Mouse (Mus musculus) limb, embryonic 10.5 days (tissue): Measurements from ENCODE around the gene Fam229a. TPM values are rescaled to one million over a fixed set of nuclear protein-coding genes. Genes with fewer than 3 reads are reported as not detected.
"Not testable (repeated sequence)": the region's sequence is repeated elsewhere in the genome, so short reads cannot be mapped to it uniquely, and the experiment has no call there.

Experiments
- DNase-seq: peaks from one replicate; pipeline ENCODE4 v3.0.0-alpha.2; 2017; ENCODE audit warnings: low spot score
- H3K27ac ChIP-seq: fragments of 300-500 bp; sonication (generic); 2 replicates; pipeline ENCODE4 v1.5.1; 2016; ENCODE audit warnings: mild to moderate bottlenecking
- H3K27me3 ChIP-seq: fragments of 300-500 bp; sonication (generic); 2 replicates; pipeline ENCODE4 v1.6.1; 2016; ENCODE audit warnings: low read depth, mild to moderate bottlenecking; ENCODE audit not compliant: poor library complexity, severe bottlenecking
- H3K36me3 ChIP-seq: fragments of 300-500 bp; sonication (generic); 2 replicates; pipeline ENCODE4 v1.6.1; 2016; ENCODE audit warnings: mild to moderate bottlenecking, moderate library complexity
- H3K4me1 ChIP-seq: fragments of 300-500 bp; sonication (generic); 2 replicates; pipeline ENCODE4 v1.6.1; 2016
- H3K4me3 ChIP-seq: fragments of 300-500 bp; sonication (generic); 2 replicates; pipeline ENCODE4 v1.5.1; 2016; ENCODE audit warnings: mild to moderate bottlenecking, moderate library complexity
- H3K9me3 ChIP-seq: fragments of 300-500 bp; sonication (generic); replicated peaks from 2 replicates; pipeline ENCODE4 v1.6.1; 2016; ENCODE audit warnings: mild to moderate bottlenecking
- WGBS: fragments of 180-500 bp; shearing (Covaris S2); methylation state at CpG from one replicate; pipeline ENCODE4 v1.1.7; 2016; 5-methylcytosine and 5-hydroxymethylcytosine counted together
- polyA plus RNA-seq: library from polyadenylated mRNA; unstranded; fragments of >200 nt; fragmentation: Nextera tagmentation; extraction: Ambion mirVana; gene quantifications from 2 replicates; pipeline ENCODE4 v1.2.1, GENCODE M21; 2016

Gene Fam229a
- not detected in 2 replicates for polyA plus RNA-seq

DNA sequence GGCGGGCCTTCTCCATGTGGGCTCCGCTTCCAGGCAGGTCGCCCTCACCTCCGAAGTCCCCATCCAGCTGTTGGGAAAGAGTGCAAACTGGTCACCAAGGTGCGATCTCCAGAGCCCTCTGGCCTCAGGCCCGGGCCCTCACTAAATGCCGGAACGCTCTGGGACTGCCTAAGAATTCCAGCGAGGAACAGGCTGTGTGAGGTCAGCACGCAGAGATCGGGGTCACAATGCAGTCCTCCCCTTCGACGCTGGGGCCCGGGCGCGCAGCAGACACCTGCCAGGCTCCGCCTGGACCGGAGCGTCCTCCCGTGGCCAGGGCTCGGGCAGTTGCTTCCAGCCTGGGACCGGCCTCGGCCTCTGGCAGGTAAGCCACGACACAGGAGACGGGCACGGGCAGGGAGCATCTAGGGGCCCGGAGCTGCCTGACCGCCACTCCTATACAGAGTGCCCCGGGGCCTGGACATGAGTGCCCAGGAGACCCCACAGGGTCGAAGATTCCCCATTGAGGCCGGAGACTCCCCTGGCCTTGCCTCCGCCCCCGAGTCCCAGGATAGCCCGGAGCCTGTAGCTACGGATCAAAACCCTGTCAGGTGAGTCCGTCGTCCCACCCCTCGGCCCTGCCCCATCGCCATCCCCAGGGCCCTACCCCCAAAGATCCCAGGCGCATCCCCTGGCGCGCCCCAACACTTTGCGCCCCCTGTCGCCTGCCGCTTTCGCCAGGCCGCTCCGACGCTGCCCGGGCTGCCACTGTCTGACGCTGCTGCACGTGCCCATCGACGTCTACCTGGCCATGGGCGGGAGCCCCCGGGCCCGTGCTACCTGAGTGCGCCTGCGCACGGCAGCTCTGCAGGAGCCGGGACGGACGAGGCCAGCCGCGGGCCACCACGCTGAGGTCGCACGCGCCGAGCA, at the start of gene Fam229a, which contains the start of gene Tssk3:
TSS of gene Fam229a (plus strand) at position 219 of the 909 bp plus-strand sequence.
TSS of gene Tssk3 (minus strand) at position 51 of the 909 bp plus-strand sequence.
- peak; percentile 61 for DNase-seq
- H3K9me3 ChIP-seq, result no peaks in the 10 kb centered on the region
- peaks cover 25% of the 10 kb centered on the region for H3K4me1 ChIP-seq
- peak within 1 kb of the TSS; percentile 49 for H3K4me3 ChIP-seq
- H3K27ac ChIP-seq, result 0 out of 2 replicates have a peak within 1 kb of the TSS, but pooled peaks have one; percentile 7
- 4% methylated on average over 70 of the region's 70 CpGs for WGBS
- H3K27me3 ChIP-seq, result peaks cover 48% of the 10 kb centered on the region
- H3K36me3 ChIP-seq, result peaks cover 30% of the 10 kb centered on the region

DNA sequence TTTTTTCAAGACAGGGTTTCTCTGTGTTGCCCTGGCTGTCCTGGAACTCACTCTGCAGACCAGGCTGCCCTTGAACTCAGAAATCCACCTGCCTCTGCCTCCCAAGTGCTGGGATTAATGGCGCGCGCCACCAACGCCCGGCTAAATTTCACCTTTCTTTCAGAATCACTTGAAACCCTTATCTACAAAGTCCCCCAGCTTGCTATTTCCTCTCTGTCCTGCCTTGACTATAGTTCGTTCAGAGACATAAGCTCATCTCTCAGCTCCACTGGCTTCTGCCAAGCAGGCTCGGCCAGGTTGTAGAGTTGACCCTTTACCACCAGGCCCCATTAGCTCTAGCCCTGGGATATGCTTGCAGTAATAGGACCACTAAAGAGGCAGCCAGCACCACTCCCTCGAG, 43.6 kb upstream of the Fam229a start:
- 87% methylated on average over 8 of the region's 8 CpGs for WGBS
- Histone ChIP-seq H3K9me3 (no peaks in the 10 kb centered on the region), H3K4me1 (peaks cover 4% of the 10 kb centered on the region; the same call in 1 of the 2 replicates), H3K36me3 (no peaks in the 10 kb centered on the region), H3K27me3 (peaks cover 12% of the 10 kb centered on the region), H3K27ac (no peak overlapping the region), H3K4me3 (no peak overlapping the region)
- DNase-seq, result no peak

DNA sequence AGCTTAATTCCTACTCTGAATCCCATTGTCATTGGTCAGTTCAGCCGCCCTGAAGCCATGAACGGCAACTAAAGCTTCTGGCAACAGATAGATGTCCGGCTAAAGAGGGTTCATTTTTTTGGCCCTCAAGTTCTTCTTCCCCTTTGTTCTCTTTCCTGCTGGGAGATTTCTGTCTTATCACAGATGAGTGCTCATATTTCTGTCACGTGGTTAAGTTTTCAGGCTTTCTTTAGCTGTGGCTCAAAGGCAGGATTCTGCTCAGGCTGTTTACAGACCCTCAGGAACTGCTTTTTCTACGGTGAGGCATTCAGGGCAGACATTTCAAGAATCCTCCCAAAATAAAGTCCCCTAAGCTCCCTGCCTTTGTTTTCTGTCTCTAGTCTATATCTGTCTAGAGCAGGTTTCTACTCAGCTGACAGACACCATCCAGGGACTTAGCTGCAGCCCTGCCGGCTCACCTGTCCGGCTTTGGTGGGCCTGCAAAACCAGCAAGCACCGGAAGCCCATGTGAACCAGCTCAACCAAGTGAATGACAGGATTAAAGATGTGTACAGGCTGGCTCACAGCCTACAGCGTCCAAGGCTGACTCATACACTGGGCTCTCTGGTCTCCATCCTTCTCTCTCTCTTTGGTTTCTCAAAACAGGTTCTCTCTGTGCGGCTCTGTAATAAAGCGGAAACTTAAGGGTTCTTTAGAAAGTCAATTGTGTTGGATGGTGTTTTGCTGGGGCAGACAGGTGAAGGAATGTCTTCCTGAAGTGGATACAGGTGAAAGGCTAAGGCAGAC, 43.0 kb upstream of the Fam229a start:
- Histone ChIP-seq H3K27me3 (peaks cover 6% of the 10 kb centered on the region), H3K9me3 (no peaks in the 10 kb centered on the region), H3K4me1 (peaks cover 4% of the 10 kb centered on the region; the same call in 1 of the 2 replicates), H3K36me3 (no peaks in the 10 kb centered on the region), H3K27ac (no peak overlapping the region), H3K4me3 (no peak overlapping the region)
- WGBS, result 90% methylated on average over 11 of the region's 11 CpGs
- DNase-seq, result no peak

DNA sequence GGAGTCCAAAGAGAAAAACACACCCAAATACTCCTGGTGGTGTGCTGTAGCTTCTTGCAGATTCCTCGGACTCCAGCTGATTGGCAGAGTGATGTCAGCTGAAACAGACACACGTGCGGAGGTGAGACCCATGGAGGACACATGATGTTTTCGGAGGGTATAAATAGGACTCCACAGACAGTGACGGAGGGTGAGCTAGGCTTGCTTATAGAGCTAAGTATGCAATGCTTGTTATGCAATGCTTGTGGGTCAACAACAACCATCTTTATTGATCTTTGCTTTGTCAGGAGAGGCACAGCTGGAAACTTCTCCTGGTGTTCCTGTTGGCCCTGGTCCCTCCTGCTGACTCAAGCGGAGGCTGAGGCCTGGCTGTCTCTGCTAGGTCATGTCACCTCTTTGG, 42.3 kb upstream of the Fam229a start:
- peaks cover 4% of the 10 kb centered on the region; the same call in 1 of the 2 replicates for H3K4me1 ChIP-seq
- H3K27me3 ChIP-seq, result no peaks in the 10 kb centered on the region
- no peaks in the 10 kb centered on the region for H3K36me3 ChIP-seq
- no peak overlapping the region for H3K4me3 ChIP-seq
- 89% methylated on average over 6 of the region's 6 CpGs for WGBS
- no peak overlapping the region for H3K27ac ChIP-seq
- DNase-seq, result no peak
- no peaks in the 10 kb centered on the region for H3K9me3 ChIP-seq

GRCm38 (mm10) chr4:129450851-129451250, 40.1 kb upstream of the Fam229a start:
- WGBS, result 90% methylated on average over 2 of the region's 2 CpGs
- Histone ChIP-seq H3K9me3 (no peaks in the 10 kb centered on the region), H3K4me1 (no peaks in the 10 kb centered on the region), H3K36me3 (no peaks in the 10 kb centered on the region), H3K27ac (no peak overlapping the region), H3K4me3 (no peak overlapping the region), H3K27me3 (no peaks in the 10 kb centered on the region)
- DNase-seq, result no peak

DNA sequence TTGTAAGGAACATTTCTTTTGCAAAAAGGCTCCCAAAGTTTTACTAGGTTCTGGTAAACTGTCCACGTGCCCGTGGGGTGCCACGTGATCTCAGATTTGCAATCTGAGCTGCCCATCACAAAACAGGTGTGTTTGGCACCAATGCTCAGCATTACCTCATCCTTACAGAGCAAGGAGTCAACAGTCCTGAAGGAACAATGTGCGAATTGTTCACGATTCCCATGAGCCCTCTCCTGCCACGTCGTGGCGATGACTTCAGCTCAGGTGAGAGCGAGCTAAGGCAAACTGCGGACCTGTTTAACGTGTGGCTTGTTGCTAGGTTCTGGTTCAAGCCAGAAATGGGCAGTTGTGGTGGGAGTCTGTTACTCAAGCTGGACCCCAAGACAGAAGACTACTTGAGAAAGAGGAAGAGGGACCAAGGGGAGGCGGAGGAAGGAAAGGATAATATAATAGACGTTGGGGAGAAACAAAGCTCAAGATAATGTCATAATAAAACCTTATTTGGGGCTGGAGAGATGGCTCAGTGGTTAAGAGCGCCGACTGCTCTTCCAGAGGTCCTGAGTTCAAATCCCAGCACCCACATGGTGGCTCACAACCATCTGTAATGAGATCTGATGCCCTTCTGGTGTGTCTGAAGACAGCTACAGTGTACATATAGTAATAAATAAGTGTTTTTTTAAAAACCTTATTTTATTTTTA, 39.4 kb upstream of the Fam229a start:
- DNase-seq, result no peak
- Histone ChIP-seq H3K4me3 (no peak overlapping the region), H3K27me3 (no peaks in the 10 kb centered on the region), H3K9me3 (no peaks in the 10 kb centered on the region), H3K36me3 (no peaks in the 10 kb centered on the region), H3K27ac (no peak overlapping the region), H3K4me1 (no peaks in the 10 kb centered on the region)
- WGBS, result 87% methylated on average over 15 of the region's 15 CpGs

DNA sequence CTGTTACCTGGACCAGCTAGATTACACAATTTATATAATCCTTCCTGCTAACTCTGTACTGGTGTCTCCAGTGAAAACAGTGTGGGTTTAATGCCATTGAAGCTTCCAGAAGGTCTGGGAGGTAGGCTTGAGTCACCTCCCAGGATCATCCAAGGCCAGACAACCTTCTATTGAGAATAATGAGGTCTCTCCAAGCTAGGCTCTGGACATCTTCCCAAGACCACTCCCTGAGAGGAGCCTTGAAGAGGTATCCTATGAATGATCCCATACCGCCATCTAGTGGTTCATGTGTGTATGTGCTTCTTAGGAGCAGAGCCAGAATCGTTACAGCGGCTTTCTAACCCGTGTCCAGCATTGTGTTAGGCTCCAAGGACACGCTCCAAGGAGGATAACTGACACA, 35.7 kb upstream of the Fam229a start:
- 6% methylated on average over 5 of the region's 5 CpGs for WGBS
- no peaks in the 10 kb centered on the region for H3K9me3 ChIP-seq

DNA sequence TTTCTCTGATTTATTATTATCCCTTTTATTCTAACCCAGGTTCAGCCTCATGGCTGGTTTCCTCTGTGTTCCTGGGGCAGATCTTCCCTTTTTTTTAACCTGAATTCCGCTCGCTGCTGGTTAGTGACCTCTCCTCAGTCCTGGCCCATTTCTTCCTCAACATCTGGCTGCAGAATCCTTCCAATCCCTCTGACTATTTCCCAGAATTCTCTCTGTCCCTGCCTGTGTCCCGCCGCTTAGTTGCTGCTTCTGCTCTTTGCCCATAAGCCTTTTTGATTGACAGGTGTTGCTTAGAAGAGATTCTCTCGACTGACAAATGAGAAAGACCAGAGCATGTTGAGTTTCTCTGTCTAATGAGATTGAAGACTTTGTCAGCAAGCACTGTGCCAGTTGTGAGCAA, 34.9 kb upstream of the Fam229a start:
- H3K4me3 ChIP-seq, result no peak overlapping the region
- no peaks in the 10 kb centered on the region for H3K27me3 ChIP-seq
- peaks cover 3% of the 10 kb centered on the region; the same call in 1 of the 2 replicates for H3K4me1 ChIP-seq
- no peaks in the 10 kb centered on the region for H3K36me3 ChIP-seq
- no peak for DNase-seq
- no peaks in the 10 kb centered on the region for H3K9me3 ChIP-seq
- 61% methylated on average over 5 of the region's 5 CpGs for WGBS
- H3K27ac ChIP-seq, result no peak overlapping the region

More for the DNA sequence above, 35.7 kb upstream of the Fam229a start:
- H3K36me3 ChIP-seq, result no peaks in the 10 kb centered on the region
- H3K27ac ChIP-seq, result no peak overlapping the region
- DNase-seq, result peak; percentile 57
- no peak overlapping the region for H3K4me3 ChIP-seq
- no peaks in the 10 kb centered on the region for H3K27me3 ChIP-seq
- H3K4me1 ChIP-seq, result no peaks in the 10 kb centered on the region

DNA sequence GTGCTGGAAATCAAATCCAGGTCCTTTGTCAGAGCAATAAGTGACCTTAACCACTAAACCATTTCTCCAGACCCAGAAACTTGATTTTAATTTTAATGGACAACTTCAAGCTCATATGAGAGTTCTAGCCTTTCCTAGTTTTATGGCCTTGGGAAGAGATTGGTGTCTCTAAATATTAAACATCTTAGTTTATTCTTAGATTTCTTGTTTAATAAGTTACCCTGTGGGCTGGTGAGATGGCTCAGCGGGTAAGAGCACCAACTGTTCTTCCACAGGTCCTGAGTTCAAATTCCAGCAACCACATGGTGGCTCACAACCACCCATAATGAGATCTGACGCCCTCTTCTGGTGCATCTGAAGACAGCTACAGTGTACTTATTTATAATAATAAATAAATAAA, 33.7 kb upstream of the Fam229a start:
- H3K27ac ChIP-seq, H3K9me3 ChIP-seq, DNase-seq, H3K4me3 ChIP-seq, H3K36me3 ChIP-seq, H3K4me1 ChIP-seq, H3K27me3 ChIP-seq: not testable (repeated sequence)
- WGBS, result 69% methylated on average over 2 of the region's 2 CpGs

- Histone ChIP-seq H3K27me3 (no peaks in the 10 kb centered on the region), H3K4me1 (peaks cover 14% of the 10 kb centered on the region)
Measured at GRCm38 (mm10) chr4:129459726-129460125, 31.3 kb upstream of the Fam229a start.

GRCm38 (mm10) chr4:129460827-129461182, 30.2 kb upstream of the Fam229a start:
- Histone ChIP-seq H3K4me3 (peak overlapping the region; percentile 92), H3K9me3 (no peaks in the 10 kb centered on the region), H3K27ac (peak overlapping the region; percentile 90), H3K36me3 (peaks cover 16% of the 10 kb centered on the region), H3K27me3 (no peaks in the 10 kb centered on the region), H3K4me1 (peaks cover 14% of the 10 kb centered on the region)
- no peak for DNase-seq
- 0% methylated on average over 4 of the region's 4 CpGs for WGBS

More at GRCm38 (mm10) chr4:129459726-129460125, 31.3 kb upstream of the Fam229a start:
- WGBS, result 96% methylated on average over 3 of the region's 3 CpGs
- DNase-seq, result no peak
- Histone ChIP-seq H3K4me3 (no peak overlapping the region), H3K27ac (no peak overlapping the region), H3K36me3 (peaks cover 5% of the 10 kb centered on the region), H3K9me3 (no peaks in the 10 kb centered on the region)

- H3K36me3 ChIP-seq, result peaks cover 21% of the 10 kb centered on the region
- peak; percentile 98 for DNase-seq
- peaks cover 14% of the 10 kb centered on the region for H3K4me1 ChIP-seq
- no peaks in the 10 kb centered on the region for H3K9me3 ChIP-seq
- H3K4me3 ChIP-seq, result peak within 1 kb of the TSS; percentile 92
- H3K27ac ChIP-seq, result peak within 1 kb of the TSS; percentile 90
- H3K27me3 ChIP-seq, result no peaks in the 10 kb centered on the region
- under 1% methylated on average over 46 of the region's 46 CpGs for WGBS
Measured at GRCm38 (mm10) chr4:129461183-129461960, 29.6 kb upstream of the Fam229a start, which contains the start of gene Bsdc1. Gene Bsdc1 (plus strand): TSS chr4:129461581.
